Mouse (Mus musculus) liver, postnatal 0 days (tissue): ENCODE measurements at regions not wholly inside any gene's neighbourhood (a gene's known extent, or its start where the extent isn't known, plus 50 kb on each side); places are given as distances from the start of the nearest gene placed in this dataset.

ENCODE experiments used
- CTCF ChIP-seq: sonication (generic); IDR thresholded peaks from 2 replicates; pipeline ENCODE4 v1.5.1; 2016; ENCODE audit warnings: antibody characterized with exemption, low read depth
- EP300 ChIP-seq: IDR thresholded peaks from 2 replicates; pipeline ENCODE4 v1.6.1; 2016; ENCODE audit warnings: antibody characterized with exemption, low read depth, mild to moderate bottlenecking

DNA sequence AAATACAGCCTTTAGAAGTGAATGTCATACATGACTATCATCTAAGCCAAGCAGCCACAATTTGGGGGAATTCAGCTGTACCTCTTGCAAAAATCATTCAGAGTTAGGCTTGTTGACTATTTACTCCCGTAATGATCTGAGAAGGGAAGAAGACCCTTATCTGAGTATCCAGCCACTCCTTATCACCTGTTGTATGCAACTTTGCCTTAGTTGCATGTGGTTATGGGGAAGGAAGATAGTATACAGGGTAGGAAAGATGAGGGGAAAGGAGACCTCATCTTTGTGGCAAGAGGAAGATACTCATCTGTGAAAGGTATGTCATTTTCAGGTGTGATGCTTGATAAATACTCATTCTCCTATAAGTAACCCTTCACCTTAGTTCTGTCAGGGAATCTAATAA, 624.6 kb downstream of the Nova1 start:
- no peak for TF ChIP-seq EP300
- no peak for TF ChIP-seq CTCF
